Mouse (Mus musculus) lung, postnatal 0 days (tissue): ENCODE data around the gene Mrpl49. TPM values are rescaled to one million over a fixed set of nuclear protein-coding genes. Genes with fewer than 3 reads are reported as not detected.

Experiments used
- ATAC-seq: fragments of 200-750 bp; cut with Nextera tagmentation; 2 replicates; pipeline ENCODE4 v1.8.0; 2017; ENCODE audit warnings: moderate library complexity
- DNase-seq: peaks from one replicate; pipeline ENCODE4 v3.0.0-alpha.2; 2016; ENCODE audit warnings: low spot score
- H3K27ac ChIP-seq: fragments of 300-500 bp; sonication (generic); 2 replicates; pipeline ENCODE4 v1.5.1; 2014; ENCODE audit warnings: antibody characterized with exemption, mild to moderate bottlenecking, low read length, mixed read lengths
- H3K27me3 ChIP-seq: fragments of 300-500 bp; sonication (generic); replicated peaks from 2 replicates; pipeline ENCODE4 v1.6.1; 2014; ENCODE audit warnings: low read length, mixed read lengths; ENCODE audit not compliant: insufficient read depth
- H3K36me3 ChIP-seq: fragments of 300-500 bp; sonication (generic); 2 replicates; pipeline ENCODE4 v1.6.1; 2014; ENCODE audit warnings: low read length, mixed read lengths; ENCODE audit not compliant: insufficient read depth
- H3K4me1 ChIP-seq: fragments of 300-500 bp; sonication (generic); 2 replicates; pipeline ENCODE4 v1.6.1; 2014; ENCODE audit warnings: antibody characterized with exemption, low read depth, low read length, mixed read lengths; ENCODE audit not compliant: insufficient read depth
- H3K4me2 ChIP-seq: fragments of 300-500 bp; sonication (generic); replicated peaks from 2 replicates; pipeline ENCODE4 v1.6.1; 2014; ENCODE audit warnings: low read depth, mild to moderate bottlenecking, low read length, moderate library complexity, mixed read lengths
- H3K4me3 ChIP-seq: fragments of 300-500 bp; sonication (generic); 2 replicates; pipeline ENCODE4 v1.5.1; 2014; ENCODE audit warnings: low read depth, low read length
- H3K9ac ChIP-seq: fragments of 300-500 bp; sonication (generic); replicated peaks from 2 replicates; pipeline ENCODE4 v1.6.1; 2014; ENCODE audit warnings: low read depth, mild to moderate bottlenecking
- H3K9me3 ChIP-seq: fragments of 300-500 bp; sonication (generic); 2 replicates; pipeline ENCODE4 v1.6.1; 2016; ENCODE audit warnings: low read length, mixed read lengths
- CTCF ChIP-seq: IDR thresholded peaks from 2 replicates; pipeline ENCODE4 v1.5.1; 2016; ENCODE audit warnings: antibody characterized with exemption, mild to moderate bottlenecking
- EP300 ChIP-seq: IDR thresholded peaks from 2 replicates; pipeline ENCODE4 v1.6.1; 2016; ENCODE audit warnings: antibody characterized with exemption, mild to moderate bottlenecking, control low read depth
- WGBS: fragments of 180-500 bp; shearing (Covaris S2); extraction: QIAGEN DNeasy Blood & Tissue Kit; methylation state at CpG from one replicate; pipeline ENCODE4 v1.1.7; 2014; 5-methylcytosine and 5-hydroxymethylcytosine counted together
- polyA plus RNA-seq: library from polyadenylated mRNA; unstranded; fragments of >200 nt; fragmentation: Nextera tagmentation; extraction: Ambion mirVana; gene quantifications from 2 replicates; pipeline ENCODE4 v1.2.1, GENCODE M21; 2015

Gene Mrpl49
- polyA plus RNA-seq, 1 experiment from 2014 or later: 37.6 TPM

DNA sequence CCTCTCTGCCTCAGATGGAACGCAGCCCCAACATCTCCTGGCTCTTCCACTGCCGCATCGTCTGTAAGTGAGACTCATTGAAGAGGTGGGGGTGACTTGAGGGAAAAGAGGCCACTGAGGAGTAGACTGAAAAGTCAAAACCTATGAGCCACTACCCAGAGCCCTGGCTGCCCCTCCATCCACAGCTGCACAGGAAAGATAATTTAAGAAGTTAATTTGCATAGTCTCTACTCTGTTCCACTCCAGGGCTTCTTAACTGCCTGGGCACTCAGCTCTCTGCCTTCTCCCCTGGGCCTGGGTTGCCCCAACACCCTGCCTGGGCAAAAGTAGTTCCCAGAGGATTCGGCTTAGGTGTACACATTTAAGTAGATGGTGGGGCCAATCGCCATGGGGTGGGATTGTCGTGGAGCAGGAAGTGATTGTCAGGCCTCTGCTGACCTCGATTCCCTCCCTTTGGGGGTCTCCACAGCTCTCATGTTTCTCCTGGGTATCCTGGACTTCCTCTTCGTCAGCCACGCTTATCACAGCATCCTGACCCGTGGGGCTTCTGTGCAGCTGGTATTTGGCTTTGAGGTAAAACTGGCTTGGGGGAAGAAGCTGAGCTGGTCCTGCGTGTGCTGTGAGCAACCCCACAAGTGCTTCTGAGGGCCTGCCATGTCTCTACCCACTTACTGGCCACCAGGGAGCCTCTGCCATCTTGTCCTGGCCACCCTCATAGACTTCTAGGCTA, 8.7 kb downstream of the Mrpl49 start:
- WGBS: 82% methylated on average over 11 of the region's 11 CpGs
- no peak for TF ChIP-seq CTCF
- H3K36me3 ChIP-seq: peaks cover 43% of the 10 kb centered on the region
- H3K4me2 ChIP-seq: no peak overlapping the region
- ATAC-seq (no peak), DNase-seq (no peak)
- H3K27me3 ChIP-seq: no peaks in the 10 kb centered on the region
- H3K27ac ChIP-seq: no peak overlapping the region
- H3K9ac ChIP-seq: no peak overlapping the region
- H3K4me3 ChIP-seq: no peak overlapping the region
- H3K4me1 ChIP-seq: peaks cover 6% of the 10 kb centered on the region; the same call in 1 of the 2 replicates
- H3K9me3 ChIP-seq: no peaks in the 10 kb centered on the region

DNA sequence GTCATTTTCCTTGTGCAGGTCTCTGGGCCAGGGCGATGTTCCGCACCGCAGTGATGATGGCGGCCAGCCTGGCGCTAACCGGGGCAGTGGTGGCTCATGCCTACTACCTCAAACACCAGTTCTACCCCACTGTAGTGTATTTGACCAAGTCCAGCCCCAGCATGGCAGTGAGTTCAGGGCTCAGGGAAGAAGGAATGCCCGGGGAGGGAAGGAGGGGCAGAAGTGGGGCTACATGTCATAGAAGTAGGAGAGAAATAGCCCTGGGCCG, 9.8 kb downstream of the Mrpl49 start:
- H3K9me3 ChIP-seq: no peaks in the 10 kb centered on the region
- 77% methylated on average over 8 of the region's 8 CpGs for WGBS
- H3K9ac ChIP-seq: 0 out of 2 replicates have a peak overlapping the region, but pooled peaks have one; percentile 87
- H3K27ac ChIP-seq: no peak overlapping the region
- DNase-seq (no peak), ATAC-seq (no peak)
- H3K36me3 ChIP-seq: peaks cover 34% of the 10 kb centered on the region
- peak overlapping the region; percentile 93; the same call in 1 of the 2 replicates for H3K4me3 ChIP-seq
- peak overlapping the region; percentile 92 for H3K4me2 ChIP-seq
- H3K27me3 ChIP-seq: no peaks in the 10 kb centered on the region
- TF ChIP-seq CTCF (no peak), EP300 (no peak)
- H3K4me1 ChIP-seq: peaks cover 6% of the 10 kb centered on the region; the same call in 1 of the 2 replicates

DNA sequence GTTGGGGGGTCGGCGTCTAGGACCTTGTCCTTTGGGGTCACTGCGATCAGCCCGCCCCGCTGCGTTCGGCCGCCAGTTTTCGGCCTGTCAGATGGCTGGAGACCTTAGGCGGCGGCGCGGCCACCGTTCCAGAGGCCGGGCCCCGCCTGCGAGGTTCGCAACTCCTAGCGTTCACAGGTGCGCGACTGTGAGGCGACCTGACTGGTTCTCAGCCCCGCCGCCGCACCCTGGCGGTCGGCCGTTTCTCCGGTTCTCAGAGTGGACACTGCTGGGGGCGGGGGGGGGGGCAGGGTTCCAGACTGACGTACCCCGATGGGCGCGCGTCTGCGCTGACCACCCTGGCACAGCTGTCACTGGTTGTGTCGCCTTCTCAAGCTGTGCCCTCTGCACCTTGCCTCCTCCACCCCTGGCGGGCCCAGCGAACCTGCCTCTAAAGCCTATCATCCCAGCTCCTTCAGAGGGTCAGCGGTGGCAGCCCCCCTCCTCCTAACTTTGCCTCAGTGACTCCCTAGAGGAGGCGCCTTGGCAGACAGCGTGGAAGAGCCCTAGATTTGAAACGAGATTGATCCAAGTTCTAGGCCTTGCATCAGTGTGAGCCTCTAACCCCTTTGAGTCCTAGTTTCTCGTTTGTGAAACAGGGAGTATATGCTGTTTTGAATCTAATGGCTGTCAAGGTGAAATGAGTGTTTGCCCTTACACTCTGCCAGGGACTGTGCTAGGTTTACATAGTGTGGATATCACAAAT, 10.3 kb downstream of the Mrpl49 start:
- DNase-seq (no peak), ATAC-seq (peak; percentile 15)
- H3K4me3 ChIP-seq: peak overlapping the region; percentile 93
- H3K36me3 ChIP-seq: peaks cover 29% of the 10 kb centered on the region
- TF ChIP-seq EP300 (no peak), CTCF (peak; percentile 34; the same call in 1 of the 2 replicates)
- peak overlapping the region; percentile 98 for H3K27ac ChIP-seq
- peak overlapping the region; percentile 92 for H3K4me2 ChIP-seq
- WGBS: 1% methylated on average over 38 of the region's 44 CpGs
- H3K9me3 ChIP-seq: no peaks in the 10 kb centered on the region
- peaks cover 6% of the 10 kb centered on the region; the same call in 1 of the 2 replicates for H3K4me1 ChIP-seq
- H3K9ac ChIP-seq: peak overlapping the region; percentile 87
- no peaks in the 10 kb centered on the region for H3K27me3 ChIP-seq

GRCm38 (mm10) chr19:6046294-6047153, 11.1 kb downstream of the Mrpl49 start, which contains the start of gene Syvn1:
Gene Syvn1 (plus strand): TSS chr19:6046576.
- TF ChIP-seq EP300: peak; percentile 77; the same call in 1 of the 2 replicates
- no peak; the same call in 1 of the 2 replicates for TF ChIP-seq CTCF
- under 1% methylated on average over 59 of the region's 65 CpGs for WGBS
- peak within 1 kb of the TSS; percentile 87 for H3K9ac ChIP-seq

GRCm38 (mm10) chr19:6045366-6046293, 12.0 kb downstream of the Mrpl49 start:
- Histone ChIP-seq H3K4me3 (peak overlapping the region; percentile 93), H3K27ac (peak overlapping the region; percentile 98), H3K4me1 (peaks cover 6% of the 10 kb centered on the region; the same call in 1 of the 2 replicates), H3K9me3 (no peaks in the 10 kb centered on the region), H3K9ac (peak overlapping the region; percentile 63), H3K36me3 (peaks cover 12% of the 10 kb centered on the region; the same call in 1 of the 2 replicates), H3K4me2 (peak overlapping the region; percentile 92), H3K27me3 (no peaks in the 10 kb centered on the region)
- ATAC-seq (peak; percentile 31), DNase-seq (peak; percentile 71)
- 13% methylated on average over 20 of the region's 20 CpGs for WGBS
- TF ChIP-seq CTCF (peak; percentile 39), EP300 (no peak)

More at GRCm38 (mm10) chr19:6046294-6047153, 11.1 kb downstream of the Mrpl49 start, which contains the start of gene Syvn1:
- Histone ChIP-seq H3K4me2 (peak within 1 kb of the TSS; percentile 92), H3K4me1 (peaks cover 6% of the 10 kb centered on the region; the same call in 1 of the 2 replicates), H3K4me3 (peak within 1 kb of the TSS; percentile 93), H3K27me3 (no peaks in the 10 kb centered on the region), H3K36me3 (peaks cover 21% of the 10 kb centered on the region), H3K27ac (peak within 1 kb of the TSS; percentile 98), H3K9me3 (no peaks in the 10 kb centered on the region)
- peak; percentile 93 for ATAC-seq
- DNase-seq: peak; percentile 98
